In genomic region chr12:107920716-107921115, GRCm38 (mm10) we compare ENCODE assay signal across 15 mouse cellular contexts.
DNase-seq lines count a peak whose midpoint lies in the region; ATAC-seq and TF ChIP-seq lines count a peak whose summit lies in the region.
"Had no signal": no experiment of that assay in that cellular context is flagged by ENCODE, and none has a peak within 500 bp of the region (broad histone marks: within the 10 kb centered on the region; RNA-seq: fewer than 3 reads in every experiment).

No protein-coding gene starts in this region.

- TF ChIP-seq CTCF in stomach, postnatal 0 days (IDR thresholded peaks at IDR 0.05; ENCODE audit: low read depth) = no peak

- no peaks in the 10 kb centered on the region for H3K4me1 ChIP-seq in stomach, embryonic 16.5 days (ENCODE audit: control insufficient read depth, insufficient read depth, low read length)
- no peaks in the 10 kb centered on the region for H3K4me1 ChIP-seq in stomach, postnatal 0 days (replicated peaks; ENCODE audit: control insufficient read depth, insufficient read depth)

- H3K27me3 ChIP-seq in stomach, embryonic 16.5 days (ENCODE audit: control insufficient read depth, insufficient read depth, low read length) = no peaks in the 10 kb centered on the region
- H3K27me3 ChIP-seq in stomach, postnatal 0 days (ENCODE audit: control insufficient read depth, insufficient read depth, low read length) = no peaks in the 10 kb centered on the region
- H3K27me3 ChIP-seq: heart, embryonic 15.5 days; hindbrain, embryonic 15.5 days; midbrain, embryonic 15.5 days had no signal

- H3K36me3 ChIP-seq in stomach, embryonic 16.5 days (ENCODE audit: control insufficient read depth, insufficient read depth, low read length) = peaks cover 15% of the 10 kb centered on the region
- H3K36me3 ChIP-seq in stomach, postnatal 0 days (ENCODE audit: control insufficient read depth, insufficient read depth, low read length) = 0 out of 2 replicates have a peak, but pooled peaks cover 6% of the 10 kb centered on the region

- WGBS in stomach, embryonic 16.5 days = 56% methylated on average over 13 of the region's 13 CpGs
- WGBS in stomach, postnatal 0 days = 45% methylated on average over 13 of the region's 13 CpGs

- TF ChIP-seq EP300 in stomach, postnatal 0 days (optimal IDR thresholded peaks at IDR 0.05) = no peak

- peak; percentile 64 for DNase-seq in CD4-positive, CD25-positive, alpha-beta regulatory T cell, adult 2 months (ENCODE audit: low read depth, low spot score)
- DNase-seq in layer of hippocampus, adult 9-11 months = peak; percentile 46
- no peak for DNase-seq in layer of hippocampus, adult 18-20 months (ENCODE audit: low spot score in 2 of 2)
- DNase-seq in stomach, postnatal 0 days (ENCODE audit: low spot score) = no peak
- DNase-seq in telencephalon, adult 2 months (ENCODE audit: low read depth, low spot score) = peak; percentile 66
- no peak for DNase-seq in ovary, postnatal 14 days (ENCODE audit: low spot score)
- DNase-seq: adrenal gland, postnatal 36 days; kidney, adult 2 months; kidney, postnatal 4 days; right cerebral cortex, postnatal 4 days had no signal

- H3K4me2 ChIP-seq in stomach, embryonic 16.5 days (ENCODE audit: low read depth, low read length) = no peak overlapping the region
- H3K4me2 ChIP-seq in stomach, postnatal 0 days (replicated peaks; ENCODE audit: low read depth) = no peak overlapping the region
- H3K4me2 ChIP-seq: heart, embryonic 15.5 days; hindbrain, embryonic 15.5 days; midbrain, embryonic 15.5 days had no signal

- H3K9ac ChIP-seq in stomach, embryonic 16.5 days (ENCODE audit: low read length) = no peak overlapping the region
- no peak overlapping the region for H3K9ac ChIP-seq in stomach, postnatal 0 days (ENCODE audit: low read length)
- H3K9ac ChIP-seq: heart, embryonic 15.5 days; hindbrain, embryonic 15.5 days; midbrain, embryonic 15.5 days had no signal

- peaks cover 9% of the 10 kb centered on the region; the same call in 1 of the 2 replicates for H3K9me3 ChIP-seq in stomach, embryonic 16.5 days (replicated peaks; ENCODE audit: control insufficient read depth, low read length)
- H3K9me3 ChIP-seq in stomach, postnatal 0 days (ENCODE audit: control insufficient read depth, low read length) = no peaks in the 10 kb centered on the region
- H3K9me3 ChIP-seq: heart, embryonic 15.5 days had no signal

- no peak for ATAC-seq in CD4-positive, CD25-positive, alpha-beta regulatory T cell, adult 4 months
- peak; percentile 42; the same call in 1 of the 2 replicates for ATAC-seq in stomach, embryonic 16.5 days (ENCODE audit: insufficient read depth, low FRiP score)
- ATAC-seq in stomach, postnatal 0 days (ENCODE audit: low FRiP score, low TSS enrichment) = no peak
- ATAC-seq: midbrain, embryonic 15.5 days had no signal

- H3K4me3 ChIP-seq in stomach, embryonic 16.5 days (replicated peaks; ENCODE audit: low read length) = no peak overlapping the region
- H3K4me3 ChIP-seq in stomach, postnatal 0 days (ENCODE audit: low read depth, low read length) = no peak overlapping the region
- H3K4me3 ChIP-seq: heart, embryonic 15.5 days; hindbrain, embryonic 15.5 days; midbrain, embryonic 15.5 days had no signal

- no peak overlapping the region for H3K27ac ChIP-seq in stomach, embryonic 16.5 days (ENCODE audit: low read length)
- no peak overlapping the region for H3K27ac ChIP-seq in stomach, postnatal 0 days (replicated peaks)
- H3K27ac ChIP-seq: heart, embryonic 15.5 days; hindbrain, embryonic 15.5 days; midbrain, embryonic 15.5 days had no signal

Comparison
In these comparisons a context has a peak if more than half of its experiments do, and no peak if none do; other contexts are left out.
1. DNase-seq: peak in CD4-positive, CD25-positive, alpha-beta regulatory T cell, adult 2 months (single experiment), layer of hippocampus, adult 9-11 months (single experiment) and telencephalon, adult 2 months (single experiment); none in layer of hippocampus, adult 18-20 months (0 of 2), stomach, postnatal 0 days (single experiment) and ovary, postnatal 14 days (single experiment).